Mouse (Mus musculus) embryonic facial prominence, embryonic 15.5 days (tissue): ENCODE results near the gene Itga7. TPM values are rescaled to one million over a fixed set of nuclear protein-coding genes. Genes with fewer than 3 reads are reported as not detected.

ENCODE experiments used
- ATAC-seq: fragments of 200-750 bp; cut with Nextera tagmentation; 2 replicates; pipeline ENCODE4 v1.8.0; 2017; ENCODE audit warnings: low read depth, moderate TSS enrichment; ENCODE audit not compliant: insufficient number of reproducible peaks, low FRiP score, low TSS enrichment
- H3K27ac ChIP-seq: fragments of 300-500 bp; sonication (generic); replicated peaks from 2 replicates; pipeline ENCODE4 v1.5.1; 2015; ENCODE audit warnings: mild to moderate bottlenecking, inconsistent platforms
- H3K27me3 ChIP-seq: fragments of 300-500 bp; sonication (generic); 2 replicates; pipeline ENCODE4 v1.6.1; 2015; ENCODE audit warnings: inconsistent platforms
- H3K36me3 ChIP-seq: fragments of 300-500 bp; sonication (generic); 2 replicates; pipeline ENCODE4 v1.6.1; 2015; ENCODE audit warnings: mild to moderate bottlenecking, inconsistent platforms
- H3K4me1 ChIP-seq: fragments of 300-500 bp; sonication (generic); 2 replicates; pipeline ENCODE4 v1.6.1; 2015; ENCODE audit warnings: inconsistent platforms
- H3K4me2 ChIP-seq: fragments of 300-500 bp; sonication (generic); replicated peaks from 2 replicates; pipeline ENCODE4 v1.6.1; 2015; ENCODE audit warnings: mild to moderate bottlenecking, inconsistent platforms
- H3K4me3 ChIP-seq: fragments of 300-500 bp; sonication (generic); replicated peaks from 2 replicates; pipeline ENCODE4 v1.5.1; 2015; ENCODE audit warnings: mild to moderate bottlenecking, inconsistent platforms
- H3K9ac ChIP-seq: fragments of 300-500 bp; sonication (generic); 2 replicates; pipeline ENCODE4 v1.6.1; 2015; ENCODE audit warnings: inconsistent platforms
- H3K9me3 ChIP-seq: fragments of 300-500 bp; sonication (generic); replicated peaks from 2 replicates; pipeline ENCODE4 v1.6.1; 2016; ENCODE audit warnings: inconsistent platforms
- WGBS: fragments of 180-500 bp; shearing (Covaris S2); methylation state at CpG from one replicate; pipeline ENCODE4 v1.1.7; 2015; 5-methylcytosine and 5-hydroxymethylcytosine counted together
- polyA plus RNA-seq: library from polyadenylated mRNA; unstranded; fragments of >200 nt; fragmentation: Nextera tagmentation; extraction: Ambion mirVana; gene quantifications from 2 replicates; pipeline ENCODE4 v1.2.1, GENCODE M21; 2015

The Itga7 gene
- polyA plus RNA-seq, 1 experiment from 2014 or later: 14.3 TPM

DNA sequence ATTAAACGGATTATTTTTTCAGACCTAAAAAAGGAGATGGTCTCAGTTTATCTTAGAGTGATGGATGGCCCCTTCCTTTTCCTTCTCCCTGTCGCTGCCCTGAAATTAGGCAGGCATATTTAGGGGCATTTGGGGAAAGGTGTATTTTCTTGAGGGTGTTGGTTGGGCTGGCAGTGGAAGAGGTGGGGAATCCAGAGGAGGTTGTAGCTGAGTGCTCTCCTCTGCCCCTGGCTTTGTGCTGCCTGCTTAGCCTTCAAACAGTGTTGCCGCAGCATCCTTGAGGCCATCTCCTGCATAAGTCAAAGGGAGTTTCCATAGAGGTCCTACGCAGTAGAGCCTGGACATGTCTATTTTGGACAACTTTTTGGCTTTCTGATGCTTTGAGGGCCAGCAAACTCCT lies 20.8 kb upstream of the Itga7 start:
- H3K4me3 ChIP-seq: no peak overlapping the region
- no peak overlapping the region for H3K9ac ChIP-seq
- WGBS: 74% methylated on average over 4 of the region's 4 CpGs
- H3K4me1 ChIP-seq: peaks cover 45% of the 10 kb centered on the region
- no peak for ATAC-seq
- H3K27me3 ChIP-seq: no peaks in the 10 kb centered on the region
- no peaks in the 10 kb centered on the region for H3K9me3 ChIP-seq
- H3K36me3 ChIP-seq: peaks cover 44% of the 10 kb centered on the region
- peak overlapping the region; percentile 52; the same call in 1 of the 2 replicates for H3K27ac ChIP-seq
- H3K4me2 ChIP-seq: 0 out of 2 replicates have a peak overlapping the region, but pooled peaks have one; percentile 84

DNA sequence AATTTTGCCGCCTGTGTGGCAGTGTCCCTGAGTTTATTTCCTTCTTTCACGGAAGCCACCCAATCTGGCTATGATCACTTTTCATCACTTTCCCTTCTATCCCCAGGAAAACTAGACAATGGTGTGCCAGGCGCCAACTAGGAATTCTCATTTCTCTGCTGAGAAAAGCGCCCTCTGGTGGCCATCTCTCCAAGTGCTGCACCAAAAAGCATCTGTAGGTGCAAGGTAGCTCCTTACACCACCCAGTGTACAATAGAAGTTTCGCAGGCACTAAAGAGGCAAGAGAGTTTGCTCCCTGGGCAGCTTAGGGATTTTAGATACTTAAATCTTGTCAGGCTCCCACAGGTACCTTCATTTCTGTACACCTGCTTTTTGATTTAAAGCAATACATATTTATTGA lies 20.4 kb upstream of the Itga7 start:
- no peaks in the 10 kb centered on the region for H3K27me3 ChIP-seq
- no peak overlapping the region for H3K4me2 ChIP-seq
- H3K4me3 ChIP-seq: no peak overlapping the region
- WGBS: 7% methylated on average over 5 of the region's 5 CpGs
- no peaks in the 10 kb centered on the region for H3K9me3 ChIP-seq
- peak overlapping the region; percentile 52; the same call in 1 of the 2 replicates for H3K27ac ChIP-seq
- no peak for ATAC-seq
- peaks cover 45% of the 10 kb centered on the region for H3K4me1 ChIP-seq
- H3K36me3 ChIP-seq: peaks cover 48% of the 10 kb centered on the region
- H3K9ac ChIP-seq: no peak overlapping the region

DNA sequence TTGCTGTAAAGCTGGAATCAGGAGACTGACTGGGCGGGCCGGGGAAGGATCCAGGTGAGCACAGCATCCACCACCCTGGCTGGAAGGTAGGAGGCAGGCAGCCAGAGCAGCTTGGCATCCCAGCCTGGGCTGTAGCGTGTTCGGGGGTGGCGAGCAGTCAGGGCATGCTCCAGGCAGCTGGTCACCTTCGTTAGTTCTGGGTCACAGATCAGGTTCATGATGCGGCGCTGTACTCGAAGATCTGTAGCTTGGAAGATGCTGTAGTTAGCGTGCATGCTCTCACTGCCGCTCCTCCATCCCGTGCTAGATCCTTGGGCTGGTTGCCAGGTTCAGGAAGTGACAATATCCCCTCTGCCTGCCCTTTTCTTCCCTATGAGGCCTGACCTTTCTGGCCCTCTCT lies 19.9 kb upstream of the Itga7 start:
- peaks cover 51% of the 10 kb centered on the region for H3K36me3 ChIP-seq
- peaks cover 45% of the 10 kb centered on the region for H3K4me1 ChIP-seq
- no peak for ATAC-seq
- H3K4me3 ChIP-seq: no peak overlapping the region
- no peaks in the 10 kb centered on the region for H3K27me3 ChIP-seq
- no peak overlapping the region for H3K4me2 ChIP-seq
- no peak overlapping the region for H3K27ac ChIP-seq
- no peaks in the 10 kb centered on the region for H3K9me3 ChIP-seq
- no peak overlapping the region for H3K9ac ChIP-seq
- WGBS: 87% methylated on average over 12 of the region's 12 CpGs

DNA sequence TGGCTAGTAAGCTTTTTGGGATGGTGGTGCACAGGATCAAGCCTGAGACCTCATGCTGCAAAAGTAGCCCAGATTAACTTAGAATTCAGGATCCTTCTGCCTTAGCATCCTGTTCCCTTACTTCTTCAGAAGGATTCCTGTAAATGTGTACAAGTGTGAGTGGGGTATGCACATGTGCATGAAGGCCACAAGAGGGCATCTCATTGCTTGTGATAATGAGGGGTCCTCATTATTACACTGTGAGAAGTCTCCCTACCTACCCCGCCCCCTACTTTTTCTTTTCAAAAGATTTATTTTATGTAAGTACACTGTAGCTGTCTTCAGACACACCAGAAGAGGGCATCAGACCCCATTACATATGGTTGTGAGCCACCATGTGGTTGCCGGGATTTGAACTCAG lies 18.1 kb upstream of the Itga7 start:
- no peaks in the 10 kb centered on the region for H3K27me3 ChIP-seq
- no peaks in the 10 kb centered on the region for H3K9me3 ChIP-seq
- H3K27ac ChIP-seq: no peak overlapping the region
- no peak overlapping the region for H3K4me3 ChIP-seq
- H3K4me2 ChIP-seq: no peak overlapping the region
- H3K9ac ChIP-seq: no peak overlapping the region
- peaks cover 52% of the 10 kb centered on the region for H3K4me1 ChIP-seq
- 81% methylated on average over 2 of the region's 2 CpGs for WGBS
- ATAC-seq: no peak
- H3K36me3 ChIP-seq: peaks cover 51% of the 10 kb centered on the region

DNA sequence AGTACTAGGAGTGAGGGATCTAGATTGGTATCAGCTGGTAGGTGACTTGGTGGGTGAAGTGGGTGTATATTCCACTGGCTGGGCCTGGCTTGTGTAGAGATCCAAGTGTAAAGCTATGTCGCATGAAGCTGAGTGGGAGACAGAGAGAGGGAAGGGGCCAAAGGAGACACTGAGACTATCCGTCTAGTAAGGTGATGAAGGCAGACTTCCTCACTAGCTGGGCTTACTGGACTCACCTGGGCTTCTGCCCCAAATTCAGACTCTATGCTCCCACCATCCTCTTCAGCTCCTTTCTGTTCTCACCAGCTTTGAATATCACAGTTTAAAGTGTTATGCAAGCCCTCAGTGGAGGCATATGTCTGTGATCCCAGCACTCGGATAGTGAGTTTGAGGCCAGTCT lies 17.0 kb upstream of the Itga7 start:
- Histone ChIP-seq H3K4me2 (no peak overlapping the region), H3K9me3 (no peaks in the 10 kb centered on the region), H3K27me3 (no peaks in the 10 kb centered on the region), H3K9ac (no peak overlapping the region), H3K4me3 (no peak overlapping the region), H3K4me1 (peaks cover 55% of the 10 kb centered on the region), H3K27ac (no peak overlapping the region), H3K36me3 (peaks cover 51% of the 10 kb centered on the region)
- ATAC-seq: no peak
- 87% methylated on average over 3 of the region's 3 CpGs for WGBS

DNA sequence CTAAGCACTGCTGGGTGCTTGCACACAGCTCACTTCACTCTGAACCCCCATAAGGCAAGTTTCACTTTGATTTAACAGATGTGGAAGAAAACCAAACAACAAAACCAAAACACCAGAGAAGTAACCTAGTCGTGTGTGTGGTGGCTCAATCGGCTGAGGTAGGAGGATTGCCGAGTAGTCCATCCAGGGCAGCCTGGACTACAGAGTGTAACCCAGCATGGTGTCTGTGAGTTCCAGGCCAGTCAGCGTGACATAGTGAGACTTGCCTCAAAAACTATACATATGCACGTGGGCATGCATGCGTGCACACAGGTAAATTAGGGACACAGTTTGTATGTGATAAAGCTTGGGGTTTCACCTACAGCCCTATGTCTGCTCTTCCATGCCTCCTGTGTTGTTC lies 16.2 kb upstream of the Itga7 start:
- Histone ChIP-seq H3K4me3 (no peak overlapping the region), H3K4me1 (peaks cover 55% of the 10 kb centered on the region), H3K9me3 (no peaks in the 10 kb centered on the region), H3K9ac (no peak overlapping the region), H3K36me3 (peaks cover 51% of the 10 kb centered on the region), H3K27me3 (no peaks in the 10 kb centered on the region), H3K4me2 (no peak overlapping the region), H3K27ac (no peak overlapping the region)
- ATAC-seq: no peak
- WGBS: 87% methylated on average over 6 of the region's 6 CpGs

DNA sequence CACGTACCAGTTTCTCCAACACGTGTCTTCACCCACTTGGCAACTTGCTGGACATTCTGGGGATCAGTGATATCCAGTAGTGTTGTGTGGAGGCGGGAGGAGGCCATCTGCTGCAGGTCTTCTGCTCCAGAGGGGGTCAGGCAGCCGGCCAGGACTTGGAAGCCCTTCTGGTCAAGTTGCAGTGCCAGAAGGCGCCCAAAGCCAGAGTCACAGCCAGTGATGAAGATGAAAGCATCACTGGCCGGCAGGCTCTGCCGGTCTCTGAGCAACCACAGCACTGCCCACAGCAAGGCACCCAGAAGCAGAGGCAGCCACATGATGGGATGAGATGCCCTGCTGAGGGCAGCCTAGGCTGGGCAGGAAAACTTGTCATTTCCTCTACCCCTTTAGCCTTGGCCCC lies 15.4 kb upstream of the Itga7 start:
- peaks cover 51% of the 10 kb centered on the region for H3K4me1 ChIP-seq
- 76% methylated on average over 7 of the region's 7 CpGs for WGBS
- no peak overlapping the region for H3K9ac ChIP-seq
- H3K27me3 ChIP-seq: no peaks in the 10 kb centered on the region
- no peak for ATAC-seq
- H3K27ac ChIP-seq: peak overlapping the region; percentile 72; the same call in 1 of the 2 replicates
- no peak overlapping the region for H3K4me2 ChIP-seq
- peaks cover 49% of the 10 kb centered on the region for H3K36me3 ChIP-seq
- no peak overlapping the region for H3K4me3 ChIP-seq
- H3K9me3 ChIP-seq: no peaks in the 10 kb centered on the region

DNA sequence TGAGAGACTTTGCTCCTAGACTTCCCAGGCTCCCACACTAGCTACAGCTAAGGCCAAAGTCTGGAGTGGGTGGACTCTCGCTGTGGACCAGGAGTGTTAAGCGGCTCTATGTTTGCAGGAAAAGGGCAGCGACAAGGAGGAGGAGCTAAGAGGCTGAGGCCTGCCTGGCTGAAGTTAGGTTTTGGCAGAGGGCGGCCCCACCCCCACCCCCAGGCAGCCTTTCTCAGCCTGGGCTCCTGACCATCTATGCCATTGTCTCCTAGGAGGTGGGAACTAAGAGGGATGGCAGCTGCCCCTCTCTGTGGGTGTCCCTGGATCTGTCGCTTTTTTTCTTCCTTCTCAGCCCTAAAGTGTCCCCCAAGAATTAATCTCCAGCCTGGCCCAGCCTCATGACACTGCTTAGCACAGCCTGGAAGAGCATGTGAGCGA lies 14.4 kb upstream of the Itga7 start:
- Histone ChIP-seq H3K4me3 (no peak overlapping the region), H3K9me3 (no peaks in the 10 kb centered on the region), H3K4me2 (no peak overlapping the region), H3K4me1 (peaks cover 49% of the 10 kb centered on the region), H3K27me3 (no peaks in the 10 kb centered on the region), H3K9ac (no peak overlapping the region), H3K36me3 (peaks cover 40% of the 10 kb centered on the region), H3K27ac (peak overlapping the region; percentile 72; the same call in 1 of the 2 replicates)
- 23% methylated on average over 6 of the region's 6 CpGs for WGBS
- no peak for ATAC-seq

DNA sequence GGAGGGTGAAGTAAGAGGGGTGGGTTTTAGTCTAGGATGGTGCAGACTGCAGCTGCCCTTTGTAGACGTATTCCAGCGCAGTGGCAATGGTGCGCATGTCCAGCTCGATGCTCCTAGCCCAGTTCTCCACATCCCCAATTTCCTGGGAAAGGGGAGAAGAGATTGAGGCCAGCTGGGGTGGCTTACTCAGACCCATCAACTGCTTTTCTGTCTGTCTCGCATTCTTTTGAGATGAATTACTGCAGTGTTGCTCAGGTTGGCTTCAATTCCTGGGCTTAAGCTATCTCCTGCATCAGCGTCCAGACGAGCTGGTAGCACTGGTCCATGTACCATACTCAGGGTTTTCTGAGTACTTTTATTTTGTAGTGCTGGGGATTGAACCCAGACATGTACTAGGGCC lies 13.7 kb upstream of the Itga7 start:
- no peak overlapping the region for H3K4me3 ChIP-seq
- no peak for ATAC-seq
- H3K36me3 ChIP-seq: peaks cover 32% of the 10 kb centered on the region
- WGBS: 75% methylated on average over 7 of the region's 7 CpGs
- H3K4me2 ChIP-seq: no peak overlapping the region
- H3K27me3 ChIP-seq: no peaks in the 10 kb centered on the region
- peaks cover 51% of the 10 kb centered on the region for H3K4me1 ChIP-seq
- H3K9me3 ChIP-seq: no peaks in the 10 kb centered on the region
- peak overlapping the region; percentile 72 for H3K27ac ChIP-seq
- H3K9ac ChIP-seq: no peak overlapping the region

DNA sequence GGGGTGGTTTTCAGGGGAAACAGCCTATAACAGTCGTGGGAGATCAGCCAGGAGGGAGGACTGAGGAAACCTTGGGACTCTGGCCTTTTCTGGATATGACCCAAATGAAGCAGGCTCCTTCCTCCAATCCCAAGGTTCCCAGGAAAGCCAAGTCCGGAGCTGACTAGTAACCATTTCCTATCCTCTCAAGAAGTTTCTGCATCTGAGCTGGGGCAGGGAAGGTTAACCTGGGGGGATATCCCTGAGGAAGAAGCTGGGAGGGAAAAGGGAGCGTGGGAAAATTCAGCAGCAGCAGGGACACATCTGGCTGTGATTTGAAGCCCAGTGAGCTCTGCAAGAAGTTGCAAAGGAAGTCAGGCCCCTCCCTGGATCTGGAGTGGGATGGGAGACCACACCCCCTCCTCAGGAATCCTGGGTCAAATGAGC lies 12.9 kb upstream of the Itga7 start:
- peak overlapping the region; percentile 72 for H3K27ac ChIP-seq
- 27% methylated on average over 3 of the region's 3 CpGs for WGBS
- no peak overlapping the region for H3K9ac ChIP-seq
- H3K27me3 ChIP-seq: no peaks in the 10 kb centered on the region
- no peak overlapping the region for H3K4me3 ChIP-seq
- ATAC-seq: no peak
- H3K36me3 ChIP-seq: peaks cover 24% of the 10 kb centered on the region
- H3K4me1 ChIP-seq: peaks cover 51% of the 10 kb centered on the region
- H3K4me2 ChIP-seq: peak overlapping the region; percentile 13; the same call in 1 of the 2 replicates
- H3K9me3 ChIP-seq: no peaks in the 10 kb centered on the region

DNA sequence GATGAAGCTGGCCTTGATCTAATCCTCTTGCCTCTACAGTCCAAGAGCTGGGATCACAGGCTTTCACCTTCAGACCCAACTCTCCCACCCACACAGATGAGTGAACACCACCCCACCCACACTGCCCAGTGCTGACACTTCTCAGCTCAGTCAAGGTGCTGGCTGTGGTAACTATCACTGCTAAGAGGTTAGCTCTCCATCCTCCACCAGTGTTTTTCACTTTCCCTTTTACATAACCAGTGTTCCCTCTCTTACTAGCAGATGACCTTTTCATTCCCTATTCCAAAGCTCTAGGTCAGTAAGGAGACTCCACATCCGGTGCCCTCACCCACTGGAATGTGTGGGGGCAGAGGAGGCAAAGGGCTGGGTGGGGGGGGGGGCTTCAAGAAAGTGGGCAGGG lies 12.4 kb upstream of the Itga7 start:
- Histone ChIP-seq H3K9me3 (no peaks in the 10 kb centered on the region), H3K36me3 (peaks cover 22% of the 10 kb centered on the region), H3K9ac (no peak overlapping the region), H3K4me3 (no peak overlapping the region), H3K4me1 (peaks cover 51% of the 10 kb centered on the region), H3K27ac (peak overlapping the region; percentile 97), H3K27me3 (no peaks in the 10 kb centered on the region), H3K4me2 (peak overlapping the region; percentile 13; the same call in 1 of the 2 replicates)
- WGBS: 62% methylated on average over 1 of the region's 1 CpGs
- ATAC-seq: no peak
